Mouse (Mus musculus) lung, embryonic 14.5 days (tissue): ENCODE results near the gene Cd300lf. TPM values are rescaled to one million over a fixed set of nuclear protein-coding genes. Genes with fewer than 3 reads are reported as not detected.

Experiments
- ATAC-seq: fragments of 200-750 bp; cut with Nextera tagmentation; 2 replicates; pipeline ENCODE4 v1.8.0; 2017; ENCODE audit warnings: mild to moderate bottlenecking, moderate TSS enrichment, moderate library complexity; ENCODE audit not compliant: insufficient read depth
- DNase-seq: peaks from one replicate; pipeline ENCODE4 v3.0.0-alpha.2; 2015
- H3K27ac ChIP-seq: fragments of 300-500 bp; sonication (generic); 2 replicates; pipeline ENCODE4 v1.5.1; 2014; ENCODE audit warnings: low read depth, mild to moderate bottlenecking, moderate library complexity
- H3K27me3 ChIP-seq: fragments of 300-500 bp; sonication (generic); 2 replicates; pipeline ENCODE4 v1.6.1; 2014; ENCODE audit warnings: low read length, control low read depth; ENCODE audit not compliant: insufficient read depth
- H3K36me3 ChIP-seq: fragments of 300-500 bp; sonication (generic); 2 replicates; pipeline ENCODE4 v1.6.1; 2014; ENCODE audit warnings: control low read depth; ENCODE audit not compliant: insufficient read depth
- H3K4me1 ChIP-seq: fragments of 300-500 bp; sonication (generic); 2 replicates; pipeline ENCODE4 v1.6.1; 2014; ENCODE audit warnings: antibody characterized with exemption, control low read depth; ENCODE audit not compliant: insufficient read depth
- H3K4me2 ChIP-seq: fragments of 300-500 bp; sonication (generic); 2 replicates; pipeline ENCODE4 v1.6.1; 2014; ENCODE audit warnings: mild to moderate bottlenecking
- H3K4me3 ChIP-seq: fragments of 300-500 bp; sonication (generic); 2 replicates; pipeline ENCODE4 v1.5.1; 2014; ENCODE audit warnings: low read depth, low read length
- H3K9ac ChIP-seq: fragments of 300-500 bp; sonication (generic); 2 replicates; pipeline ENCODE4 v1.6.1; 2014
- H3K9me3 ChIP-seq: fragments of 300-500 bp; sonication (generic); 2 replicates; pipeline ENCODE4 v1.6.1; 2016; ENCODE audit warnings: low read depth, low read length, control low read depth
- CTCF ChIP-seq: IDR thresholded peaks from 2 replicates; pipeline ENCODE4 v1.5.1; 2016; ENCODE audit warnings: antibody characterized with exemption, low read depth
- WGBS: fragments of 180-500 bp; shearing (Covaris S2); extraction: QIAGEN DNeasy Blood & Tissue Kit; methylation state at CpG from one replicate; pipeline ENCODE4 v1.1.7; 2014; 5-methylcytosine and 5-hydroxymethylcytosine counted together
- polyA plus RNA-seq: library from polyadenylated mRNA; unstranded; fragments of >200 nt; fragmentation: Nextera tagmentation; extraction: Ambion mirVana; gene quantifications from 2 replicates; pipeline ENCODE4 v1.2.1, GENCODE M21; 2014

Cd300lf gene
- polyA plus RNA-seq, 1 experiment from 2014 or later, result 0.91 TPM

GRCm38 (mm10) chr11:115104769-115105563 lies 28.8 kb downstream of the Cd300lf start:
- no peak for TF ChIP-seq CTCF
- H3K27ac ChIP-seq, result no peak overlapping the region
- ATAC-seq (no peak), DNase-seq (no peak)
- no peaks in the 10 kb centered on the region for H3K36me3 ChIP-seq
- no peak overlapping the region for H3K4me2 ChIP-seq
- H3K27me3 ChIP-seq, result no peaks in the 10 kb centered on the region
- no peaks in the 10 kb centered on the region; the same call in 1 of the 2 replicates for H3K4me1 ChIP-seq
- no peaks in the 10 kb centered on the region for H3K9me3 ChIP-seq
- WGBS, result 74% methylated on average over 8 of the region's 8 CpGs
- H3K9ac ChIP-seq, result no peak overlapping the region
- no peak overlapping the region for H3K4me3 ChIP-seq

GRCm38 (mm10) chr11:115103470-115104413 lies 30.1 kb downstream of the Cd300lf start:
- Histone ChIP-seq H3K4me3 (no peak overlapping the region), H3K27me3 (no peaks in the 10 kb centered on the region), H3K9me3 (no peaks in the 10 kb centered on the region), H3K4me2 (no peak overlapping the region), H3K9ac (no peak overlapping the region), H3K4me1 (no peaks in the 10 kb centered on the region; the same call in 1 of the 2 replicates), H3K27ac (no peak overlapping the region), H3K36me3 (no peaks in the 10 kb centered on the region)
- 78% methylated on average over 25 of the region's 25 CpGs for WGBS
- ATAC-seq, result no peak
- no peak for DNase-seq
- TF ChIP-seq CTCF, result no peak

- no peak for DNase-seq
- no peaks in the 10 kb centered on the region for H3K36me3 ChIP-seq
- no peaks in the 10 kb centered on the region for H3K9me3 ChIP-seq
- no peaks in the 10 kb centered on the region for H3K4me1 ChIP-seq
- no peak overlapping the region for H3K4me2 ChIP-seq
- H3K27ac ChIP-seq, result no peak overlapping the region
- ATAC-seq, result no peak
- 94% methylated on average over 9 of the region's 9 CpGs for WGBS
- TF ChIP-seq CTCF, result no peak
- no peaks in the 10 kb centered on the region for H3K27me3 ChIP-seq
- H3K4me3 ChIP-seq, result no peak overlapping the region
- H3K9ac ChIP-seq, result no peak overlapping the region
Observed at GRCm38 (mm10) chr11:115102116-115102515, 31.7 kb downstream of the Cd300lf start.

- 36% methylated on average over 6 of the region's 6 CpGs for WGBS
- no peak overlapping the region for H3K9ac ChIP-seq
- H3K9me3 ChIP-seq, result no peaks in the 10 kb centered on the region
- no peak overlapping the region for H3K4me2 ChIP-seq
- no peak for TF ChIP-seq CTCF
- no peaks in the 10 kb centered on the region for H3K36me3 ChIP-seq
- H3K27ac ChIP-seq, result no peak overlapping the region
- H3K27me3 ChIP-seq, result no peaks in the 10 kb centered on the region
- no peaks in the 10 kb centered on the region for H3K4me1 ChIP-seq
- no peak for DNase-seq
- no peak overlapping the region for H3K4me3 ChIP-seq
- ATAC-seq, result no peak
Observed at GRCm38 (mm10) chr11:115101615-115102051, 32.2 kb downstream of the Cd300lf start.

GRCm38 (mm10) chr11:115100741-115101140 lies 33.1 kb downstream of the Cd300lf start:
- H3K27ac ChIP-seq, result no peak overlapping the region
- no peaks in the 10 kb centered on the region for H3K27me3 ChIP-seq
- no peaks in the 10 kb centered on the region for H3K36me3 ChIP-seq
- no peak overlapping the region for H3K4me3 ChIP-seq
- ATAC-seq (no peak), DNase-seq (no peak)
- TF ChIP-seq CTCF, result no peak
- H3K9me3 ChIP-seq, result no peaks in the 10 kb centered on the region
- 42% methylated on average over 7 of the region's 7 CpGs for WGBS
- H3K4me2 ChIP-seq, result no peak overlapping the region
- no peaks in the 10 kb centered on the region for H3K4me1 ChIP-seq
- no peak overlapping the region for H3K9ac ChIP-seq

- 70% methylated on average over 5 of the region's 5 CpGs for WGBS
- no peak for ATAC-seq
Observed at GRCm38 (mm10) chr11:115100032-115100621, 33.7 kb downstream of the Cd300lf start.

More at GRCm38 (mm10) chr11:115100032-115100621, 33.7 kb downstream of the Cd300lf start:
- Histone ChIP-seq H3K4me1 (no peaks in the 10 kb centered on the region), H3K36me3 (no peaks in the 10 kb centered on the region), H3K4me3 (no peak overlapping the region), H3K27ac (no peak overlapping the region), H3K4me2 (no peak overlapping the region), H3K27me3 (no peaks in the 10 kb centered on the region), H3K9ac (no peak overlapping the region), H3K9me3 (no peaks in the 10 kb centered on the region)
- no peak for TF ChIP-seq CTCF
- DNase-seq, result no peak
